Mouse (Mus musculus) heart, adult 2 months (tissue): ENCODE results near the gene Iqcb1.

Source experiments
- CTCF ChIP-seq: fragments of 200-600 bp; IDR thresholded peaks from 2 replicates; pipeline ENCODE4 v1.8.1; 2022; ENCODE audit warnings: antibody characterized with exemption, mild to moderate bottlenecking, moderate library complexity
- EP300 ChIP-seq: fragments of 200-500 bp; IDR thresholded peaks from 2 replicates; pipeline ENCODE4 v1.6.1; 2011; ENCODE audit warnings: low read depth, low read length, control low read depth; ENCODE audit not compliant: insufficient read depth
- POLR2A ChIP-seq: fragments of 200-500 bp; IDR thresholded peaks from 2 replicates; pipeline ENCODE4 v1.6.1; 2011; ENCODE audit warnings: mild to moderate bottlenecking, low read depth, low read length, control low read depth; ENCODE audit not compliant: insufficient read depth

DNA sequence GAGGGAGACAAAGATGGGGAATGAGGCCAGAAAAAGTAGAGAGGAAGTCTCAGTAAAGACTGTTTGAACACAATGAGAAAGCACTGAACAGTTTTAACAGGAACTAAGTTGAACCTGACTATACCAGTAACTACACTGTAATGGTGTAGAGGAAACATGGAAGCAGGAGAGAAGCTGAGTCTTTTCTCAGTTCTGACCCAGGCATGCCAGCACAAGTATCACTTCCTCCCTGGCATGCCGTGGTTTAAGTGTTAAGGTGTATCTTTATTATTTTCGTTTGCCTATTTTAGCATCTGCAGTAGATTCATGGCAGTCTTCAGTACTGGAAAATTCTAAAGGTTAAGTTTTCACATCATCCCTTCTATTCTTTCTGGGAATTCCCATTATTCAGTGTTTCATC lies 33.2 kb upstream of the Iqcb1 start:
- TF ChIP-seq CTCF = no peak
- TF ChIP-seq POLR2A = no peak
- TF ChIP-seq EP300 = no peak
